Comparison of ENCODE assay signal across 14 mouse cellular contexts in genomic region chr1:152217404-152217803, GRCm38 (mm10).
DNase-seq lines count a peak whose midpoint lies in the region; ATAC-seq and TF ChIP-seq lines count a peak whose summit lies in the region.
"Had no signal": no experiment of that assay in that cellular context is flagged by ENCODE, and none has a peak within 500 bp of the region (broad histone marks: within the 10 kb centered on the region; RNA-seq: fewer than 3 reads in every experiment).

No protein-coding gene starts in this region.

- ATAC-seq in forebrain, postnatal 0 days: no peak
- ATAC-seq in forebrain, embryonic 15.5 days (replicated peaks): no peak
- ATAC-seq in kidney, embryonic 16.5 days (ENCODE audit: low FRiP score, low TSS enrichment): no peak
- peak; percentile 46; the same call in 1 of the 2 replicates for ATAC-seq in lung, postnatal 0 days
- ATAC-seq in hindbrain, embryonic 13.5 days (ENCODE audit: low FRiP score): no peak
- no peak for ATAC-seq in hindbrain, embryonic 11.5 days (ENCODE audit: low FRiP score)

- no peak overlapping the region for H3K4me3 ChIP-seq in forebrain, postnatal 0 days (ENCODE audit: low read depth, low read length)
- no peak overlapping the region for H3K4me3 ChIP-seq in forebrain, embryonic 15.5 days
- H3K4me3 ChIP-seq in kidney, embryonic 16.5 days (ENCODE audit: low read length): no peak overlapping the region
- H3K4me3 ChIP-seq in lung, postnatal 0 days (ENCODE audit: low read depth, low read length): no peak overlapping the region
- no peak overlapping the region for H3K4me3 ChIP-seq in hindbrain, embryonic 13.5 days
- H3K4me3 ChIP-seq in hindbrain, embryonic 11.5 days (ENCODE audit: low read depth, low read length): no peak overlapping the region
- H3K4me3 ChIP-seq: megakaryocyte, embryonic 14.5 days; neural tube, embryonic 15.5 days had no signal

- no peak for TF ChIP-seq EP300 in lung, postnatal 0 days (IDR thresholded peaks at IDR 0.05)

- 62% methylated on average over 4 of the region's 4 CpGs for WGBS in forebrain, postnatal 0 days
- 69% methylated on average over 4 of the region's 4 CpGs for WGBS in forebrain, embryonic 15.5 days
- WGBS in kidney, embryonic 16.5 days: 50% methylated on average over 4 of the region's 4 CpGs
- WGBS in lung, postnatal 0 days: 17% methylated on average over 4 of the region's 4 CpGs
- WGBS in hindbrain, embryonic 13.5 days: 76% methylated on average over 4 of the region's 4 CpGs
- 75% methylated on average over 4 of the region's 4 CpGs for WGBS in hindbrain, embryonic 11.5 days

- H3K4me1 ChIP-seq in forebrain, postnatal 0 days (ENCODE audit: insufficient read depth): no peaks in the 10 kb centered on the region
- no peaks in the 10 kb centered on the region; the same call in 1 of the 2 replicates for H3K4me1 ChIP-seq in forebrain, embryonic 15.5 days
- H3K4me1 ChIP-seq in kidney, embryonic 16.5 days (ENCODE audit: insufficient read depth, low read length): no peaks in the 10 kb centered on the region
- H3K4me1 ChIP-seq in lung, postnatal 0 days (ENCODE audit: insufficient read depth, low read depth, low read length): no peaks in the 10 kb centered on the region
- H3K4me1 ChIP-seq in hindbrain, embryonic 13.5 days (replicated peaks): no peaks in the 10 kb centered on the region
- H3K4me1 ChIP-seq in hindbrain, embryonic 11.5 days (replicated peaks; ENCODE audit: control insufficient read depth, insufficient read depth, low read length): no peaks in the 10 kb centered on the region
- H3K4me1 ChIP-seq: megakaryocyte, embryonic 14.5 days; neural tube, embryonic 15.5 days had no signal

- DNase-seq in forebrain, postnatal 0 days: peak; percentile 31
- DNase-seq in kidney, postnatal 10 days: peak; percentile 26
- DNase-seq in brain, adult 2 months (ENCODE audit: low read depth, low spot score): peak; percentile 34
- DNase-seq in lung, postnatal 0 days (ENCODE audit: low spot score): peak; percentile 67
- DNase-seq in hindbrain, embryonic 11.5 days (ENCODE audit: low spot score): no peak
- DNase-seq: cerebellum, adult 11 months; heart, postnatal 14 days; liver; thymus, postnatal 25 days had no signal

- H3K27ac ChIP-seq in forebrain, postnatal 0 days (ENCODE audit: low read depth, low read length): no peak overlapping the region
- H3K27ac ChIP-seq in forebrain, embryonic 15.5 days (replicated peaks): no peak overlapping the region
- H3K27ac ChIP-seq in kidney, embryonic 16.5 days (ENCODE audit: low read length): no peak overlapping the region
- no peak overlapping the region for H3K27ac ChIP-seq in lung, postnatal 0 days (ENCODE audit: low read length)
- no peak overlapping the region for H3K27ac ChIP-seq in hindbrain, embryonic 13.5 days
- no peak overlapping the region for H3K27ac ChIP-seq in hindbrain, embryonic 11.5 days (ENCODE audit: low read depth, low read length)
- H3K27ac ChIP-seq: neural tube, embryonic 15.5 days had no signal

- H3K9ac ChIP-seq in forebrain, postnatal 0 days: no peak overlapping the region
- H3K9ac ChIP-seq in forebrain, embryonic 15.5 days (replicated peaks): no peak overlapping the region
- H3K9ac ChIP-seq in kidney, embryonic 16.5 days (replicated peaks; ENCODE audit: low read length): no peak overlapping the region
- no peak overlapping the region for H3K9ac ChIP-seq in lung, postnatal 0 days (replicated peaks; ENCODE audit: low read depth)
- H3K9ac ChIP-seq in hindbrain, embryonic 13.5 days: no peak overlapping the region
- no peak overlapping the region for H3K9ac ChIP-seq in hindbrain, embryonic 11.5 days (ENCODE audit: low read depth, low read length)
- H3K9ac ChIP-seq: neural tube, embryonic 15.5 days had no signal

- TF ChIP-seq CTCF in forebrain, postnatal 0 days (IDR thresholded peaks at IDR 0.05; ENCODE audit: low read depth): no peak
- TF ChIP-seq CTCF in lung, postnatal 0 days (IDR thresholded peaks at IDR 0.05): no peak

- no peaks in the 10 kb centered on the region for H3K27me3 ChIP-seq in forebrain, postnatal 0 days (ENCODE audit: insufficient read depth, low read length)
- H3K27me3 ChIP-seq in forebrain, embryonic 15.5 days: no peaks in the 10 kb centered on the region
- H3K27me3 ChIP-seq in kidney, embryonic 16.5 days (ENCODE audit: insufficient read depth, low read length): no peaks in the 10 kb centered on the region
- no peaks in the 10 kb centered on the region for H3K27me3 ChIP-seq in lung, postnatal 0 days (replicated peaks; ENCODE audit: insufficient read depth, low read length)
- no peaks in the 10 kb centered on the region for H3K27me3 ChIP-seq in hindbrain, embryonic 13.5 days
- no peaks in the 10 kb centered on the region for H3K27me3 ChIP-seq in hindbrain, embryonic 11.5 days (ENCODE audit: control insufficient read depth, insufficient read depth, low read length)
- H3K27me3 ChIP-seq: neural tube, embryonic 15.5 days had no signal

- no peaks in the 10 kb centered on the region for H3K9me3 ChIP-seq in forebrain, postnatal 0 days (ENCODE audit: low read length)
- no peaks in the 10 kb centered on the region for H3K9me3 ChIP-seq in forebrain, embryonic 15.5 days
- no peaks in the 10 kb centered on the region for H3K9me3 ChIP-seq in kidney, embryonic 16.5 days (ENCODE audit: low read length)
- H3K9me3 ChIP-seq in lung, postnatal 0 days (ENCODE audit: low read length): no peaks in the 10 kb centered on the region
- no peaks in the 10 kb centered on the region for H3K9me3 ChIP-seq in hindbrain, embryonic 13.5 days
- H3K9me3 ChIP-seq in hindbrain, embryonic 11.5 days (ENCODE audit: control insufficient read depth, low read length): no peaks in the 10 kb centered on the region
- H3K9me3 ChIP-seq: megakaryocyte, embryonic 14.5 days; neural tube, embryonic 15.5 days had no signal

- H3K4me2 ChIP-seq in forebrain, postnatal 0 days (ENCODE audit: low read depth): no peak overlapping the region
- H3K4me2 ChIP-seq in forebrain, embryonic 15.5 days (replicated peaks): no peak overlapping the region
- H3K4me2 ChIP-seq in kidney, embryonic 16.5 days (replicated peaks; ENCODE audit: low read depth, low read length): no peak overlapping the region
- H3K4me2 ChIP-seq in lung, postnatal 0 days (replicated peaks; ENCODE audit: low read depth, low read length): no peak overlapping the region
- no peak overlapping the region for H3K4me2 ChIP-seq in hindbrain, embryonic 13.5 days
- no peak overlapping the region for H3K4me2 ChIP-seq in hindbrain, embryonic 11.5 days (replicated peaks; ENCODE audit: low read depth, low read length)
- H3K4me2 ChIP-seq: neural tube, embryonic 15.5 days had no signal

- H3K36me3 ChIP-seq in forebrain, postnatal 0 days (ENCODE audit: insufficient read depth): no peaks in the 10 kb centered on the region
- H3K36me3 ChIP-seq in forebrain, embryonic 15.5 days: no peaks in the 10 kb centered on the region
- H3K36me3 ChIP-seq in kidney, embryonic 16.5 days (ENCODE audit: insufficient read depth, low read length): no peaks in the 10 kb centered on the region
- H3K36me3 ChIP-seq in lung, postnatal 0 days (ENCODE audit: insufficient read depth, low read length): no peaks in the 10 kb centered on the region
- no peaks in the 10 kb centered on the region for H3K36me3 ChIP-seq in hindbrain, embryonic 13.5 days
- H3K36me3 ChIP-seq in hindbrain, embryonic 11.5 days (ENCODE audit: control insufficient read depth, insufficient read depth, low read length): no peaks in the 10 kb centered on the region
- H3K36me3 ChIP-seq: neural tube, embryonic 15.5 days had no signal
